Mouse (Mus musculus) heart, postnatal 0 days (tissue): ENCODE data around the gene Prune1.

ENCODE experiments used
- CTCF ChIP-seq: IDR thresholded peaks from 2 replicates; pipeline ENCODE4 v1.5.1; 2016; ENCODE audit warnings: antibody characterized with exemption, control low read depth, low read depth
- EP300 ChIP-seq: IDR thresholded peaks from 2 replicates; pipeline ENCODE4 v1.6.1; 2016; ENCODE audit warnings: antibody characterized with exemption, low read depth

GRCm38 (mm10) chr3:95319110-95319509 is 37.2 kb upstream of the Prune1 start:
- TF ChIP-seq CTCF = no peak
- no peak for TF ChIP-seq EP300
